Mouse (Mus musculus): ENCODE results near the gene Cpsf3.

Cpsf3 gene

DNA sequence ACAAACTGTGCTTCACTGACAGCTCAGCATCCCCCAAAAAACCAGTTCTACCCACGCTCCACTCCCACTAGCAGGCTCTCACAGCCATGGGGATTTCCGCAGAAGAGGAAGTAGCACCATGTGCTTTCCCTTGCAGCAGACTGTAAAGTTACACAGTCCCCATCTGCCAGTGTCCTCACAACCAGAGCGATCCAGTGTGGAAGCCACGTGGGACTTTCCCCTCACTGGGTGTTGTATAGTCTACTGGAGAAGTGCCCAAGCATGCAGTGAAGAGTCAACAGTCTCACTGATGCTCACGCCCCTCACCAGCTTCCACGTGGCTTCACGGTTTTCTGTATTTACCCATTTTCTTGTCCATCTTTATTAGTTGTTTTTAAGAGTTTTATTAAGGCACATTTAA, 50.7 kb downstream of the Cpsf3 start:
- DNase-seq, result no peak

DNA sequence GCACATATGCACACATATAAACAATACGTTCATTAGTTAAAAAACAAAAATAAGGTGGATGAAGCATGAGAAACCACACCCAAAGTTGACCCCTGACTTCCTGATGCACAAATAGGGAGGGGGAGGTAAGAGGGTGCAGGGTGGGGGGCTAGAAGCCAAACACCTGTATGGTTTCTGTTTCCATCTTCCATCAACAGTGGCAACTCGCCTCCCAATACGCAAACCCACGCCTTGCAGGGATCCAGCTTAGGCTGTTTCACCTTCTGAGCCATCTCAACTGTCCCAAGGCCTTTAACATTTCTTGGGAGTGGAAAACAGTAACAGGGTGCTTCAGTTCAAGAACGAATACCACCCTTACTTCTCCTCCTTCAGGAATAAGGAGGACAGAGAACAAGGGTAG, 52.0 kb downstream of the Cpsf3 start:
- DNase-seq, result no peak

DNA sequence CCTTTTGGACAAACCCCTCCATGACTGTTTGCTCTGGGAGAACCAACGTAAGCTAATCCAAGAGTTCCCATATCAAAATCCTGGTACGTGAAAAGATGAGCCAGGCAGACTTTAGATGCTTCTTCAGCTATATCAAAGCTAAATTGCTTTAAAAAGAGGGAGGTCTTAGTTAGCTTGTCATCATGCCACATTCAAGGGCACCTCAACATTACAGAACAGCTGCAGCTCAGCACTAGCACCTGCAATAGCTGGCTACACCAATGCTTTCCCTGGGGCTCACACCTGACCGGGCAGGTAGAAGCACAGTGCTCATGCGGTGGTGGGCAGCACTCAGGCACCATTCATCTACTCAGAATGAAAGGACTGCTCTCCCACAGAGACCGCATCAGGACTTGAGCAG, 55.5 kb downstream of the Cpsf3 start:
- DNase-seq, result no peak

DNA sequence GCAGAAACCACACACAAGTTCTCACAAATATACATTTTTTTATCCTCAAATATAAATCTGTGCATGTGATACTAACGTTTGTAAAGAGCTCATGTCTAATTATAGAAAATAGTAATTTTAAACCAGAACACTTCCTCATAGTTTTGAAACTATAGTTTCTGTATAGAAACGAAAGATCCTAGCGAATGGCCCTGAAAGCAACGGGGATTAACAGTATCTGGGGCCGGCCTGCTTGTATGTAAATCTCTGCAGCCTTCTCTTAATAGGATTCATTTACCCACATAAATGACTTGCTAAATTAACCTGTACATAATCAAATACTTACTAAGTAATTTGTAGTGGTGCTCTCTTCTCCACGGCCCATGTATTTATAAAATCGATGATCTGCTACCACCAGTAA, 61.8 kb downstream of the Cpsf3 start:
- DNase-seq, result no peak

DNA sequence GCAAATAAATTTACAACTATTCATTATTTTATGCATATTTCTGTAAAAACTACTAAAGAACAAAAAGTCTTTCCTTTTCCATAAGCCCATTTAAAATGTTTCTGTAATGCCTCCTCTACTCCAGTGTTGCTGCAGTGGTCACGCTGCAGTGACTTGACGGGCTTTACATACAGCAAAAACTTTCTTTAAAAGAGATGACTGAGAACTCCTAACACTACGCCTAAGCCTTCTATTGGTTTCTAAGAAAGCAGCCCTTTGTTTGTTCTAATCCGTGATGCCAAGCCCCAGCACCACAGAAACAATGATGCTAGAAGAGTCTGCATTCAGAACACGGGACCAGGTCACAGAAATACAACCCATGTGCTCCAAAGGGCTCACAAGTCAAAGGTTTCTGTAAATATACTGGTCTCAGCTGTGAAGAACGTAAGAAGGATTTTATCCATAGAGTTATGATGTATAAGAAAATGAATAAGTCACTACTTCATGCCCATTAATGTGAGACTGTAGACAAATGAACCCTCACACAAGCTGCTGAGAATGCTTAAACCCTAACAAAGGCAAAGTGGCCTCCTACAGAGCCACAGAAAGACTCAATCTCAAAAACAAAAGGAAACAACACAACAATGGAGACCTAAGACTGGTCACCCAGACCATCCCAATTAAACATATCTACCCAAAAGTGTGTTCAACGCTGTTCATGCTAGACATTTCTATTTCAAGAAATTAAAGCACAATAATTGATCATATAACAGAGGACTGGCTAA, 65.1 kb downstream of the Cpsf3 start:
- DNase-seq, result no peak

DNA sequence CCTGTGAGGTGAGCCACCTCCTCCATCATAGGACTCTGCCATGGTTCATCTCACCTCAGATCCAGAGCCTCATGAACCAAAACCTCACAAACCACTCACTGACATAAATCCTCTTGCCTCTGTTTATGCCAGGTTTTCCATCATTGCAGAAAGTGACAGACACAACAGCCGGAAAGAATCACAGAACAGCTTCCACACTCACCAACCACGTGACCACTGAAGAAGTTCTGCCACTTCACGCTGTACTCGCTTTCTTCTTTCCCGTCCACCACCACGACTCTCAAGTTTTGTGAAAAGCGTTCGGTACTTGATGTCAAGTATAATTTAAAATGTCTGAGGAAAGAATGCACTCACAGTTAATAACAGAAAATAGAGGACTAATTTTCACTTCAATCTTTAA, 68.5 kb downstream of the Cpsf3 start:
- no peak for DNase-seq

DNA sequence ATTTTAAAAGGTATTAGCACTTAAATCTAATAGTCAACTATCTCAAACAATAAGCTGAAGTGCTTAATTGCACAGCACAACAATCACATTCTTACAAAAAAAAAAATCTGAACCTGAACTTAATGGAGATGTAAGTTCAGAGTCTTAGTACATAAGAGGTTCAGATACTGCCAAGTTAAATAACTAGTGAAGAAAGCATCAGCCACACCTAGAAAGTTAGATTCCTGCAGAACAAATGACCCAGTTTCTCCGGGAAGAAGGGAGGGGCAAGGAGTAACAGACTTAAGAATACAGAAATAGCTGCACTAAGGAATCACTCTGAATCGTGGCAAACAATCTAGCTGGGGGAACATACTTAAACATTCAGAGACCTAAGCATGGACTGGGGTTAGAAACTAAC, 77.5 kb downstream of the Cpsf3 start:
- DNase-seq, result no peak

DNA sequence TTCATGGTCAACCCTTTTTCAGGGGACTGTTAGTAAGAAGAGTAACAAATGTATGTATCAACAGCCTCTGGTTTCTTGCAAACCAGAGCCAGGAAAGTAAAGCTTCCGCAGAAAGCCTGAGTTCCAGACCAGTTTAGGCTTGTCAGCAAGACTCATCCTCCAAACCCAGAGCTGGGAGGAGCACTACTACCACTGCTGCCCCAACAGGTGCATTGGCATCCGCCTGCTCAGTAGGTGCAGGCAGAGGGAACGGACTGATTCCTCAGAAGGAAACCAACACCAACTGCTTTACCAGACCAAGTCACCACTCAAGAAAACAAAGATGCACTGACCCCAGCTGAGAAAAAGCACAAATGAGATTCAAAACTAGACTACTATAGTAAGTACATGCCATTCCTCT, 78.0 kb downstream of the Cpsf3 start:
- DNase-seq, result no peak

Measured in kidney, postnatal 25 days (tissue).